Mouse (Mus musculus) MEL (cell line): Measurements from ENCODE around the gene Mapk8ip3.

ENCODE experiments used
- CHD1 ChIP-seq: IDR thresholded peaks from 2 replicates; pipeline ENCODE4 v1.6.1; 2012; ENCODE audit warnings: low read depth, mild to moderate bottlenecking, inconsistent platforms, low read length, improper control_type of control experiment
- CHD2 ChIP-seq: IDR thresholded peaks from 2 replicates; pipeline ENCODE4 v1.6.1; 2011; ENCODE audit warnings: low read length, improper control_type of control experiment
- CTCF ChIP-seq, 3 experiments: IDR thresholded peaks in 2 of 3; conservative IDR thresholded peaks in 1 of 3; 2 replicates each; pipeline ENCODE4 v1.5.1; 2011 to 2012; ENCODE audit warnings: low read length in 3 of 3, low read depth in 2 of 3, mild to moderate bottlenecking in 2 of 3, improper control_type of control experiment in 1 of 3, inconsistent platforms in 1 of 3, mixed read lengths in 1 of 3, moderate library complexity in 1 of 3; ENCODE audit not compliant: control insufficient read depth in 1 of 3, insufficient read depth in 1 of 3, poor library complexity in 1 of 3, severe bottlenecking in 1 of 3
- EP300 ChIP-seq, 2 experiments: IDR thresholded peaks; 2 replicates each; pipeline ENCODE4 v1.6.1; 2011; ENCODE audit warnings: improper control_type of control experiment in 2 of 2, low read length in 2 of 2, low read depth in 1 of 2, mild to moderate bottlenecking in 1 of 2
- GATA1 ChIP-seq: IDR thresholded peaks from 2 replicates; pipeline ENCODE4 v1.6.1; 2011; ENCODE audit warnings: low read depth, low read length, improper control_type of control experiment
- HCFC1 ChIP-seq: IDR thresholded peaks from 2 replicates; pipeline ENCODE4 v1.6.1; 2012; ENCODE audit warnings: low read depth, mild to moderate bottlenecking, inconsistent platforms, low read length, improper control_type of control experiment, moderate library complexity
- MAX ChIP-seq: IDR thresholded peaks from 2 replicates; pipeline ENCODE4 v1.6.1; 2011; ENCODE audit warnings: low read length, improper control_type of control experiment
- MXI1 ChIP-seq: IDR thresholded peaks from 2 replicates; pipeline ENCODE4 v1.6.1; 2011; ENCODE audit warnings: mild to moderate bottlenecking, low read depth, low read length, improper control_type of control experiment
- POLR2A ChIP-seq, 2 experiments: IDR thresholded peaks; 2 replicates each; pipeline ENCODE4 v1.6.1; 2011 to 2012; ENCODE audit warnings: low read length in 2 of 2, mild to moderate bottlenecking in 2 of 2, control low read depth in 1 of 2, improper control_type of control experiment in 1 of 2, low read depth in 1 of 2, moderate library complexity in 1 of 2; ENCODE audit not compliant: control insufficient read depth in 1 of 2, insufficient read depth in 1 of 2, poor library complexity in 1 of 2
- SMC3 ChIP-seq: IDR thresholded peaks from 2 replicates; pipeline ENCODE4 v1.6.1; 2011; ENCODE audit warnings: low read depth, low read length, improper control_type of control experiment
- ZC3H11A ChIP-seq: IDR thresholded peaks from 2 replicates; pipeline ENCODE4 v1.6.1; 2012; ENCODE audit warnings: low read depth, mild to moderate bottlenecking, inconsistent platforms, low read length, improper control_type of control experiment
- ZMIZ1 ChIP-seq: IDR thresholded peaks from 2 replicates; pipeline ENCODE4 v1.6.1; 2012; ENCODE audit warnings: low read depth, mild to moderate bottlenecking, inconsistent platforms, low read length, improper control_type of control experiment, moderate library complexity

GRCm38 (mm10) chr17:24886134-24886931, 50.4 kb downstream of the Mapk8ip3 start, which contains the start of the genes Nubp2 and Spsb3:
- TF ChIP-seq ZC3H11A (no peak), MAX (peak; percentile 75), CTCF (IDR thresholded peaks at IDR 0.05 in 2 of 3, conservative IDR thresholded peaks at IDR 0.05 in 1 of 3; ENCODE audit: control insufficient read depth in 1 of 3, insufficient read depth in 1 of 3, low read depth in 2 of 3, low read length in 3 of 3, poor library complexity in 1 of 3, severe bottlenecking in 1 of 3) (no peak), POLR2A (IDR thresholded peaks at IDR 0.05; ENCODE audit: control insufficient read depth in 1 of 2, insufficient read depth in 1 of 2, low read depth in 1 of 2, low read length in 2 of 2, poor library complexity in 1 of 2) (peak; percentile 45 to 86), MXI1 (peak; percentile 98), SMC3 (no peak), HCFC1 (peak; percentile 97), GATA1 (no peak), EP300 (IDR thresholded peaks at IDR 0.05; ENCODE audit: low read depth in 1 of 2, low read length in 2 of 2) (no peak), ZMIZ1 (0 out of 2 replicates have a peak, but pooled peaks have one; percentile 69), CHD2 (peak; percentile 98), CHD1 (no peak)
